Mouse (Mus musculus) frontal cortex, postnatal 25 days (tissue): Measurements from ENCODE around the gene Tert.

Experiments
- DNase-seq, 2 experiments: peaks; one replicate each; pipeline ENCODE4 v3.0.0; 2022; ENCODE audit warnings: low spot score in 2 of 2

Gene Tert

DNA sequence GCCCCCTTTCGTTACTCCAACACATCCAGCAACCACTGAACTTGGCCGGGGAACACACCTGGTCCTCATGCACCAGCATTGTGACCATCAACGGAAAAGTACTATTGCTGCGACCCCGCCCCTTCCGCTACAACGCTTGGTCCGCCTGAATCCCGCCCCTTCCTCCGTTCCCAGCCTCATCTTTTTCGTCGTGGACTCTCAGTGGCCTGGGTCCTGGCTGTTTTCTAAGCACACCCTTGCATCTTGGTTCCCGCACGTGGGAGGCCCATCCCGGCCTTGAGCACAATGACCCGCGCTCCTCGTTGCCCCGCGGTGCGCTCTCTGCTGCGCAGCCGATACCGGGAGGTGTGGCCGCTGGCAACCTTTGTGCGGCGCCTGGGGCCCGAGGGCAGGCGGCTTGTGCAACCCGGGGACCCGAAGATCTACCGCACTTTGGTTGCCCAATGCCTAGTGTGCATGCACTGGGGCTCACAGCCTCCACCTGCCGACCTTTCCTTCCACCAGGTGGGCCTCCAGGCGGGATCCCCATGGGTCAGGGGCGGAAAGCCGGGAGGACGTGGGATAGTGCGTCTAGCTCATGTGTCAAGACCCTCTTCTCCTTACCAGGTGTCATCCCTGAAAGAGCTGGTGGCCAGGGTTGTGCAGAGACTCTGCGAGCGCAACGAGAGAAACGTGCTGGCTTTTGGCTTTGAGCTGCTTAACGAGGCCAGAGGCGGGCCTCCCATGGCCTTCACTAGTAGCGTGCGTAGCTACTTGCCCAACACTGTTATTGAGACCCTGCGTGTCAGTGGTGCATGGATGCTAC, at the start of gene Tert:
Tert (plus strand) TSS at position 167 of the 805 bp plus-strand sequence.
- DNase-seq = peak in 1 of 2 experiments; percentile 28

DNA sequence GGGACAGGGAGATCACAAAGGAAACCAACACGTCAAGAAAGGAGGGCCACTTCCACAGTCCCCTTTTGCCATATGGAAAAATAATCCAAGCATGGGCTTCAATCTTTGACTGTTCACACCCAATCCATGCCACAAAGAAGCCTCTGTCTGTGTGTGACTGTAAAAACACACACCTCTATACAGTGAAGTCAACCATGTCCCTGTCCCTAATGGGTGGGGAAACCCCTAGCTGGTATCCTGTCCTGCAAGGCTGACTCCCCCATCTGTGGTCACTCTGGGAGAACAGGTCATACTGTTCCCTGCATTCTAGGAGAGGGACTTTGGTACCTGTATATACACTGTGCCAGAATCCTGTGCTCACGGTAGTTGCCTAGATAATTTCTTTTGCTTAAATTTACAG, 49.4 kb upstream of the Tert start:
- DNase-seq = no peak

GRCm38 (mm10) chr13:73591488-73591887, 35.2 kb upstream of the Tert start:
- DNase-seq = no peak

GRCm38 (mm10) chr13:73592546-73592945, 34.2 kb upstream of the Tert start:
- no peak for DNase-seq

GRCm38 (mm10) chr13:73596276-73596675, 30.4 kb upstream of the Tert start:
- DNase-seq = no peak

DNA sequence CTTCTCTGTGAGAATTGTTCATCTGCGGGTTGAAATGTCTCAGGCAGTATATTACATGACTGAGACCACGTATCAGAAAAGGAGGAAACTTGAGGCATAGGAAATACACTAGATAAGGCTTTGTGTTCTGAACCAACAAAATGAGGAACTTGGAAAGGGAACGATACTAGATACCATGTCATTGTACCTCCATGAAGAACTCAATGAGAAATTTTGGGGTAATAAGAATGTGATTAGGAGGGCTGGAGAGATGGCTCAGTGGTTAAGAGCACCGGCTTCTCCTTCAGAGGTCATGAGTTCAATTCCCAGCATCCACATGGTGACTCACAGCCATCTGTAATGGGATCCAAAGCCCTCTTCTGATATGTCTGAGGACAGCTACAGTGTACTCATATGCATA, 26.5 kb upstream of the Tert start:
- no peak for DNase-seq

DNA sequence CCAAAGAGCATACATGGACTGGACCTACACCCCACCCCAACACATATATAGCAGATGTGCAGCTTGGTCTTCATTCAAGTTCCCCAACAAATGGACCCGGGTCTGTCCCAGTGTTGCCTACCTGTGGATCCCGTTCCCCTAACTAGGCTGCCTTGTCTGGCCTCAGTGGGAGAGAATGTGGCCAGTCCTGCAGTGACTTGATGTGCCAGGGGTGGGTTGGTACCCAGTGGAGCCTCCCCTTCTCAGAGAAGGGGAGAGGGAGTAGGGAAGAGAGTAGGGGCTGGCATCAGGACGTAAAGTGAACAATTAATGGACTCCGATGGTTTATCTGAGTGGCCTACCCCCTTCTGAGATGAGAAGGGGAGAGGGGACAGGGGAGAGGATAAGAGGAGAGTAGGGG, 23.7 kb upstream of the Tert start:
- no peak for DNase-seq

GRCm38 (mm10) chr13:73603522-73604155, 23.1 kb upstream of the Tert start, which contains the start of gene Clptm1l:
TSS of gene Clptm1l (plus strand) at chr13:73604006.
- peak; percentile 98 to 99 for DNase-seq

DNA sequence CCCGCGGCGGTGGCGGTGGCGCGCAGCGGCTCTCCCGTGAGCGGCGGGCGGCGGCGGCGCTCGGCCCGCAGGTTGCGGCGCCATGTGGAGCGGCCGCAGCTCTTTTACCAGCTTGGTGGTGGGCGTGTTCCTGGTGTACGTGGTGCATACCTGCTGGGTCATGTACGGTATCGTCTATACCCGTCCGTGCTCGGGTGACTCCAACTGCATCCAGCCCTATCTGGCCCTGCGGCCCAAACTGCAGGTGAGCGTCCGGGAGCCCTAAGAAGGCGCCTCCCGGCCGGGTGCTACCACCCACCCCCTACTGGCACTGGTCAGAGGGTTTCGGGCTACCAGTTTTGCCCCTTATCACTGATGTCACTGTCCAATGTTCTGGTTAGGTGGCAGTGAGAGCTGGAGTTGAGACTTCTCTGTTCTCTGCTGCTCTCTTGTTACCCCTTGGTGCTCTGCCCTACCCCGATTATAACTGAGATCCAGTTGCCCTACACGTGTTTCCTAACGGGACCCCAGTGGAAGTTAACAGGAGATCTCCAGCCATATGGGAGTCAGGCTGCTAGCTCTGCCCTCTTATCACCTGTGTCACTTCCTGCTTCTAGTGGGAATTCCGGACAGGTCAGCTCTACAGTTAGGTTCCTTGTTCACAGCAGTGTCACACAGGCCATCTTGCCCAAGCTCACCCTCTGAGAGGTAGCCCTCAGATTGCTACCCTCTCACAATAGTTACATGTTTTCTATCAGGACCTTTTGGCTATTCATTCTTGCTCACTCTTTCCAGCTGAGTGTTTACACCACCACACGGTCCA, 22.4 kb upstream of the Tert start:
- DNase-seq = no peak

DNA sequence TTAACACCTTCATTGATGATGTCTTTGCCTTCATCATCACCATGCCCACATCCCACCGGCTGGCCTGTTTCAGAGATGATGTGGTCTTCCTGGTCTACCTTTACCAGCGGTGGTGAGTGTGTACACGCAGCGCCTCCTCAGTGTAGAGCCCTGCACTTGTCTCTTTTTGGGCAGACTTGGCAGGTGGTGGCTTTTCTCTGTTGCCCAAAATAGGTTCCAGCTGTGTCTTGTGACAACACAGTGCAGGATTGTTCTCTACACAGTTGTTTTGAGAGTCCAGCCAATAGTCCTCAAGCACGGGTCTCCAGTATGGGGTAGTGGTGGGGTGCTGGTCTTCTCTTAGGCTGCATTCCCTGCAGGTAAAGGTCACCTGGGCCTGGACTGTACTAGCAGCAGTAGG, 8.3 kb upstream of the Tert start:
- DNase-seq = no peak

DNA sequence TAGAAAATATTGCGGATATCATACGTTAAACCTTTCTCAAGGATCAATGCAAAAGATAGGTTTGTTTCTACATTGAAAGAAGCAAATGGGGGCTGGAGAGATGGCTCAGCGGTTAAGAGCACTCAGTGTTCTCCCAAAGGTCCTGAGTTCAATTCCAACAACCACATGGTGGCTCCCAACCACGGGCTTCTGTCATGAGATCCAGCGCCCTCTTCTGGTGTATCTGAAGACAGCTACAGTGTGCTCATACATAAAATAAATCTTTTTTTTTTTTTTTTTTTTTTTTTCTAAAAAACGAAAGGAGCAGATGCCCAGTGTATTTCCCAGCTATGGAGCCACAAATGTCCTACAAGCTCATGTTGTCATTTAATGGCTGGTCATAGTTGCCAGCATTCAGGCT, 6.1 kb upstream of the Tert start:
- no peak for DNase-seq

DNA sequence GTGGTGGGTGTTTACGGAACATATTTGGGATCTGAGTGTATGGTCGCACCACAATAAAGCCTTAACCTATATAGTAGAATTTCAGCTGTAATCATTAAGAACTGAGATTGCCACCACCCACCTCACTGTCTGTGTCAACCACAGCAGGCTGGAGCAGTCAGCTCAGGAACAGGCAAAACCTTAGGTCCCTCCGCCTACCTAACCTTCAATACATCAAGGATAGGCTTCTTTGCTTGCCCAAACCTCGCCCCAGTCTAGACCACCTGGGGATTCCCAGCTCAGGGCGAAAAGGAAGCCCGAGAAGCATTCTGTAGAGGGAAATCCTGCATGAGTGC, 334 bp upstream of the Tert start:
- no peak for DNase-seq

DNA sequence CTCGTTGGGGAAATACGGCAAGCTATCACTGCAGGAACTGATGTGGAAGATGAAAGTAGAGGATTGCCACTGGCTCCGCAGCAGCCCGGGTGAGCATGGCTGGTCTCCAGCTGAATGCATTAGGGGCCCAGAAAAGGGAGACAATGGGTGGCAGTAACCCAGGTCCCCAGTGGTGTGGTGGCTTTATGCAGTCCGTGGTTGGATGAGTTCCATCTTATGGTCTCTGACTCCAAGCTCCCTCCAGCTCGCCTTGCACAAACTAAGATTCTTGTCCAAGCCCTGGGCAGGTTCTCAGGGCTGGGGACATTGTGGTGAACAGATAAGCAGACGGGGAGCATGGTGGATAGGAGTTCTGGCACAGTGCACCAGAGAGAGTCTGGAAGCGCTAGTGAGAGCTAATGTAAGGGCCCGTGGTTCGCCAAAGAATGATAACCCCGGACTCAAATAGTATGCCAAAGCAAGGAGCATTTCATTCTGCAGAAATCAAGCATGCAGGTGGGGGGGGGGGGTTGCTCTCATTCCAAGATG, 1.9 kb downstream of the Tert start:
- no peak for DNase-seq

GRCm38 (mm10) chr13:73631837-73632236, 5.1 kb downstream of the Tert start:
- DNase-seq = no peak

DNA sequence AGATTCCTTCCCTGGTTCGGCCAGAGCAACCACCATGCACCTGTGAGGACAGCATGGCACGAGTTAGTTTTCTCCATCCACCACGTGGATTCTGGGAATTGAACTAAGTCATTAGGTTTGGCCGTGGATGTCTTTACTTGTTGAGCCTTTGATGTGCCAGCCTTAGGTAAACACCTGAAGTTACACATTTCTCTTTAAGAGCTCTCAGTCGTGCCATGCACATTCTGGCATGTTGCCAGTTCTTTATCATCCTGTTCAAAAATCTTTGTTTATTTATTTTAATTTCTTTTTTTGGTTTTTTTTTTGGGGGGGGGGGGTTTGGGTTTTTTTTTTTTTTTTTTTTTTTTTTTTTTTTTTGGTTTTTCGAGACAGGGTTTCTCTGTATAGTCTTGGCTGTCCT, 11.1 kb downstream of the Tert start:
- no peak for DNase-seq

DNA sequence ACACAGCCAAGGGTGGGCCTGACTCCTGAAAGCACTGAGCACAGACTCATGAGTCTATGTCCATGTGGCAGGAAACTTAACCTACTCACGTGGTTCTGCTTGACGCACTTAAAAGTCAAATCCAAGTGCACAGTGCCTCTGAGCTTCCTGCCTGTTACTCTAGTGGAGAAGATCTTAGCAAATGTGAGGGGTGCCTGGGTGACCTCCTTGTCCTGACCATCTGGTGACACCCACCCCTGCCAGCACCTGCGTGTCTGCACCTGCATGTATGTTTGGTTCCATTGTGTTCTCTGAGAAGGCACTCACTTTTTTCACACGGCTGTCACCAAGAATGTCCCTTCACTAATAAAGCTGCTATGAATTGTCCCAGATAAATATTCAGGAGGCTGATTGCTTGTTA, 14.6 kb downstream of the Tert start:
- no peak for DNase-seq

- DNase-seq = peak; percentile 35 to 43
Measured at GRCm38 (mm10) chr13:73646397-73647087, 19.8 kb downstream of the Tert start.

DNA sequence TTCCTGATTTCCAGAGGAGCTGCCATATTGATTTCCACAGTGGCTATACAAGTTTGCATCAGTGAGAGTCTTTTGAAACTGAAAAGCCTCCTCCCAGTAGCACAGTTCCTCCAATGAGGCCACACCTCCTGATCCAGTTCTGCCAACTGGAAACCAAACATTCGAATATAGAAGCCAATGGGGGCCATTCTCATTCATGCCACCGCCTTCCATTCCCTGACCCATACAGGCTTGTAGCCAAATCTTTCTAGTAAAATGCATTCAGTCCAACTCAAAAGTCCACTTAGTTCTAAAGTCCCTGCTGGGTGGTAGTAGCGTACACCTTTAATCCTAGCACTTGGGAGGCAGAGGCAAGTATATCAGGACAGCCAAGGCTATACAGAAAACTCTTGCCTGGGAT, 26.6 kb downstream of the Tert start:
- no peak for DNase-seq

- DNase-seq = no peak
Measured at GRCm38 (mm10) chr13:73654976-73655375, 28.3 kb downstream of the Tert start.

GRCm38 (mm10) chr13:73658953-73659352, 32.2 kb downstream of the Tert start:
- DNase-seq = no peak

- DNase-seq = no peak
Measured at GRCm38 (mm10) chr13:73660163-73660695, 33.5 kb downstream of the Tert start.

GRCm38 (mm10) chr13:73675161-73675560, 48.5 kb downstream of the Tert start:
- DNase-seq = no peak
